Mouse (Mus musculus): Measurements from ENCODE around the gene Pigk. TPM values are rescaled to one million over a fixed set of nuclear protein-coding genes. Genes with fewer than 3 reads are reported as not detected.

The Pigk gene
- polyA plus RNA-seq, 1 experiment from 2014 or later, result 44.3 TPM

DNA sequence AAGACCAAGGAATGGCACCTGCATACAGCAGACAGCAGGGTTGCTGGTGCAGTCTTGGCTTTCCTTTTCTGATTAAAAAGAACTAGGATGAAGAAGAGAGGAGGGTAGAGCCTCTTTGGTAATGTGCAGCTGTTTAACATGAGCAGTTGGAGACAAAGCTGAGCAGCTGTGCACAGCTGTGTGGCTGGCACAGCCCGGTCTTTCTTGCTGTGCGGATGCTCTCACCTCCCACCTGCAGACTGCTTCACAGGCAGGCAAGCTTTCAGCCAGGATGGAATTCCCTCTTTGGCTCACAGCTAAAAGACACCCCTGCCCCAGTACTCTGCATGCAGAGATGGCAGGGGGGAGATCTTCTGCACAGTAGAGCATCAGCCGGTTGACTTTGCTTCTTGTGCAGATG, 230.9 kb downstream of the Pigk start:
- no peaks in the 10 kb centered on the region; a peak in 1 of 4 replicates for H3K4me1 ChIP-seq (ENCODE audit: control insufficient read depth in 2 of 2, insufficient read depth in 2 of 2, low read length in 2 of 2)
- H3K9me3 ChIP-seq (ENCODE audit: control insufficient read depth, low read length), result no peaks in the 10 kb centered on the region
- 76% methylated on average over 3 of the region's 3 CpGs for WGBS
- H3K9ac ChIP-seq (ENCODE audit: low read length), result no peak overlapping the region
- no peak overlapping the region for H3K4me3 ChIP-seq (ENCODE audit: control insufficient read depth in 1 of 2, insufficient read depth in 1 of 2, low read depth in 1 of 2, low read length in 2 of 2)
- H3K27ac ChIP-seq (replicated peaks in 1 of 2; ENCODE audit: control insufficient read depth in 1 of 2, insufficient read depth in 1 of 2, low read depth in 2 of 2, low read length in 2 of 2), result no peak overlapping the region
- no peaks in the 10 kb centered on the region for H3K36me3 ChIP-seq (ENCODE audit: control insufficient read depth, insufficient read depth, low read length)
- no peaks in the 10 kb centered on the region for H3K27me3 ChIP-seq (ENCODE audit: control insufficient read depth, insufficient read depth, low read length)
- H3K4me2 ChIP-seq (ENCODE audit: low read length), result no peak overlapping the region
- ATAC-seq (ENCODE audit: insufficient number of reproducible peaks, insufficient read depth, low FRiP score, low read depth), result no peak

DNA sequence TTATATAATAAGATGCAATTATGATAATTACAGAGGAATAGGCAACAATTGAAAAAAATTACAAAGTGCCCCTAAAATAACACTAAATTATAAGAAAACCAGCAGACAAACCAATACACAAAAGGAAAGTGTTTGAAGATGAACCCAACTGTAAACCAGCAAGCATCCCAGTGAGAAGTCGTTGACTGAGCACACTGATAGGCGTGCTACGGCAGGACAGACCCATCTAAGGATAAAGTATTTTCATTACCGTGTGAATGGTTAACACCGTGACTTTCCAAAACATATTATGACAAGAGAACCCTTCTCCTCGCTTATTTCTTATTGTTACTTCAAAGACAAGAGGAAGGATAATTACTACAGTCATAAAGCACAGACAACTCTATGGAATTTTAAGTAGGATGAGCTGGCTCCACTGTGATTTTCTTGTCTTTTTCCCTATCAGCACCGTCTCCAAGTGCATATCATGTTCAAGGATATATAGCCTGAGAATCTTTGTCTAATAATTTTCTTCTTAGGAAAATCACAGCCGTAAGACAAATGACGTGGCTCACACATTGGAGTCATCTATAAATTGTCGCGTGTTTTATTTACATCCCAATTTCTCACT, 233.2 kb downstream of the Pigk start:
- ATAC-seq (ENCODE audit: insufficient number of reproducible peaks, insufficient read depth, low FRiP score, low read depth), result no peak
- no peak overlapping the region for H3K4me3 ChIP-seq (ENCODE audit: control insufficient read depth in 1 of 2, insufficient read depth in 1 of 2, low read depth in 1 of 2, low read length in 2 of 2)
- WGBS, result 86% methylated on average over 11 of the region's 11 CpGs
- H3K36me3 ChIP-seq (ENCODE audit: control insufficient read depth, insufficient read depth, low read length), result no peaks in the 10 kb centered on the region
- H3K27me3 ChIP-seq (ENCODE audit: control insufficient read depth, insufficient read depth, low read length), result no peaks in the 10 kb centered on the region
- H3K4me1 ChIP-seq (ENCODE audit: control insufficient read depth in 2 of 2, insufficient read depth in 2 of 2, low read length in 2 of 2), result no peaks in the 10 kb centered on the region; a peak in 1 of 4 replicates
- H3K9me3 ChIP-seq (ENCODE audit: control insufficient read depth, low read length), result peaks cover 3% of the 10 kb centered on the region; the same call in 1 of the 2 replicates
- no peak overlapping the region for H3K9ac ChIP-seq (ENCODE audit: low read length)
- H3K4me2 ChIP-seq (ENCODE audit: low read length), result no peak overlapping the region
- H3K27ac ChIP-seq (replicated peaks in 1 of 2; ENCODE audit: control insufficient read depth in 1 of 2, insufficient read depth in 1 of 2, low read depth in 2 of 2, low read length in 2 of 2), result no peak overlapping the region

DNA sequence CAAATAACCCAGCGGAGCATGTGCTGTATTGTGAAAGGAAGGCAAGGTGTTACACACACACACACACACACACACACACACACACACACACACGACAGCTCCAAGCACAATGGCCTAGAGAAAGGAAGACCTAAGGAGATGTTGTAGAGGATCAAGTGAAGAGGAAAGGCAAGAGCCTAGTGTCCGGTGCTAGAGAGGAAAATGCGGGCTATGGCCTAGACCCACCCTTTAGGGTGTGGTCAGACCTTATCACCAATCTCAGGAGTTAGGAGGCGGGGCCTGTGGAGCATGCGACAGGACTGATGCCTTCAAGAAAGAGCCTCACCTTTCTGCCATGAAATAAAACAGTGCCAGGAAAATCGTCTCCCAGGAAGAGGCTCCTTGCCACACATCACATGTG, 234.7 kb downstream of the Pigk start:
- Histone ChIP-seq H3K9me3 (ENCODE audit: control insufficient read depth, low read length) (peaks cover 3% of the 10 kb centered on the region; the same call in 1 of the 2 replicates), H3K9ac (ENCODE audit: low read length) (no peak overlapping the region), H3K4me1 (ENCODE audit: control insufficient read depth in 2 of 2, insufficient read depth in 2 of 2, low read length in 2 of 2) (no peaks in the 10 kb centered on the region), H3K27me3 (ENCODE audit: control insufficient read depth, insufficient read depth, low read length) (no peaks in the 10 kb centered on the region), H3K27ac (replicated peaks in 1 of 2; ENCODE audit: control insufficient read depth in 1 of 2, insufficient read depth in 1 of 2, low read depth in 2 of 2, low read length in 2 of 2) (no peak overlapping the region), H3K4me2 (ENCODE audit: low read length) (no peak overlapping the region), H3K4me3 (ENCODE audit: control insufficient read depth in 1 of 2, insufficient read depth in 1 of 2, low read depth in 1 of 2, low read length in 2 of 2) (no peak overlapping the region), H3K36me3 (ENCODE audit: control insufficient read depth, insufficient read depth, low read length) (no peaks in the 10 kb centered on the region)
- WGBS, result 82% methylated on average over 7 of the region's 7 CpGs
- ATAC-seq (ENCODE audit: insufficient number of reproducible peaks, insufficient read depth, low FRiP score, low read depth), result no peak

DNA sequence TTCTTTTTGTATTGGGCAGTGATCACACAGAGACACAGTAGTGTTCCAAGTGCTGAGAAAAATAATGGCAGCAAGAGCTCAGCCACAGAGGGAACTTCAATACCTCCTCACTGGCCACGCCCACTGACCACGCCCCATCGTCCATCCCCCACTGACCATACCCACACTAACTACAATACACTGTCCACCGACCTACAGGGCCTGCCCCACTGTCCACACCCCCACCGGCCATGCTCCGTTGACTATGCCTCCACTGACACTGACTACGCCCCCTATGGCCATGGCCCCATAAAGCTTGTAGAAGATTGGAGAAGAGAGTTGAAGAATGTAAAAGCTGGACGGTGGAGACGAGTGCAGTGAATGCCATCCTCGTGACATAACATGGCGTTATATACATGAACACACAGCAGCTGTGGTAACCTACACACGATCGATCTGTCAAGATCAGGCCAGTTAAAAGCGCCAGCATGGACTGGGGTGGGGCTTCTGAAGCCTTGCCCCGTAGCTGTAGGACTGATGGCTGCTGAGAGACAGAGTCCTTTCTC, 235.4 kb downstream of the Pigk start:
- Histone ChIP-seq H3K36me3 (ENCODE audit: control insufficient read depth, insufficient read depth, low read length) (no peaks in the 10 kb centered on the region), H3K9me3 (ENCODE audit: control insufficient read depth, low read length) (peaks cover 3% of the 10 kb centered on the region; the same call in 1 of the 2 replicates), H3K4me2 (ENCODE audit: low read length) (no peak overlapping the region), H3K27me3 (ENCODE audit: control insufficient read depth, insufficient read depth, low read length) (no peaks in the 10 kb centered on the region), H3K4me1 (ENCODE audit: control insufficient read depth in 2 of 2, insufficient read depth in 2 of 2, low read length in 2 of 2) (no peaks in the 10 kb centered on the region), H3K4me3 (ENCODE audit: control insufficient read depth in 1 of 2, insufficient read depth in 1 of 2, low read depth in 1 of 2, low read length in 2 of 2) (no peak overlapping the region), H3K9ac (ENCODE audit: low read length) (no peak overlapping the region), H3K27ac (replicated peaks in 1 of 2; ENCODE audit: control insufficient read depth in 1 of 2, insufficient read depth in 1 of 2, low read depth in 2 of 2, low read length in 2 of 2) (no peak overlapping the region)
- ATAC-seq (ENCODE audit: insufficient number of reproducible peaks, insufficient read depth, low FRiP score, low read depth), result no peak
- 91% methylated on average over 15 of the region's 15 CpGs for WGBS

DNA sequence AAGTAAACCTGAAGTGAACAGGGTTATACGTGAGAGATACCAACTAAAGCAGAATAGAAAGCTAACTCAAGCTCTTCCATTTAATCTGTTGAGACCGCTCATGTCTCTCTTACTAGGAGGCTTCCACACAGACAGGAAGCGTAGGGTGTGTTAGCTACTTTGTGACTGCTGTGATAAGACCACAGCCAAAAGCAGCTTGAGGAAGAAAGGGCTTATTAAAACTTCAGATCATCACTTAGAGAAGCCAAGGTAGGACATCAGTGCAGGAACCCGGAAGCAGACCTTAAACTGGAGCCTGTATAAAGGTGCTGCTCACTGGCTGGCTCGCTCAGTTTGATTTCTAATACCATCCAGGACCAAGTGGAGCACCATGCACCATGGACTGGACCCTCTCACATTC, 236.4 kb downstream of the Pigk start:
- Histone ChIP-seq H3K9me3 (ENCODE audit: control insufficient read depth, low read length) (peaks cover 3% of the 10 kb centered on the region; the same call in 1 of the 2 replicates), H3K9ac (ENCODE audit: low read length) (no peak overlapping the region), H3K4me2 (ENCODE audit: low read length) (no peak overlapping the region), H3K27me3 (ENCODE audit: control insufficient read depth, insufficient read depth, low read length) (no peaks in the 10 kb centered on the region), H3K4me1 (ENCODE audit: control insufficient read depth in 2 of 2, insufficient read depth in 2 of 2, low read length in 2 of 2) (no peaks in the 10 kb centered on the region), H3K27ac (replicated peaks in 1 of 2; ENCODE audit: control insufficient read depth in 1 of 2, insufficient read depth in 1 of 2, low read depth in 2 of 2, low read length in 2 of 2) (no peak overlapping the region), H3K4me3 (ENCODE audit: control insufficient read depth in 1 of 2, insufficient read depth in 1 of 2, low read depth in 1 of 2, low read length in 2 of 2) (no peak overlapping the region), H3K36me3 (ENCODE audit: control insufficient read depth, insufficient read depth, low read length) (no peaks in the 10 kb centered on the region)
- no peak for ATAC-seq (ENCODE audit: insufficient number of reproducible peaks, insufficient read depth, low FRiP score, low read depth)
- 73% methylated on average over 5 of the region's 5 CpGs for WGBS

DNA sequence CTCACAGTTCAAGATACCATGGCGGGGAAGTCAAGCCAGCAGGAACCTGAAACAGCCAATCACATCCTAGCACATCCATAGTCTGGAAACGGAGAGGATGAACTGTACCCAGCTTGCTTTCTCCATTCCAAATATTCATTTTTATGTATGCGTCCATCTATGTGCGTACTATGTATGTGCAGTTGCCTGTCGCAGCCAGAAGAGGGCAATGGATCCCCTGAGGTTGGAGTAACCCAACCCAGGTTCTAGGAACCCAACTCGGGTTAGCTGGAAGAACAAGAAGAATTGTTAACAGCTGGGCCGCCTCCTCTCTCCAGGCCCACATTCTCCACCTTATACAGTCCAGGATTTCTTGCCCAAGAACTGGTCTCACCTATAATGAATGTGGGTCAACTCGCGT, 237.0 kb downstream of the Pigk start:
- no peak overlapping the region for H3K27ac ChIP-seq (replicated peaks in 1 of 2; ENCODE audit: control insufficient read depth in 1 of 2, insufficient read depth in 1 of 2, low read depth in 2 of 2, low read length in 2 of 2)
- 88% methylated on average over 9 of the region's 9 CpGs for WGBS
- no peak overlapping the region for H3K9ac ChIP-seq (ENCODE audit: low read length)
- no peak overlapping the region for H3K4me2 ChIP-seq (ENCODE audit: low read length)
- H3K4me3 ChIP-seq (ENCODE audit: control insufficient read depth in 1 of 2, insufficient read depth in 1 of 2, low read depth in 1 of 2, low read length in 2 of 2), result no peak overlapping the region
- no peaks in the 10 kb centered on the region for H3K4me1 ChIP-seq (ENCODE audit: control insufficient read depth in 2 of 2, insufficient read depth in 2 of 2, low read length in 2 of 2)
- no peak for ATAC-seq (ENCODE audit: insufficient number of reproducible peaks, insufficient read depth, low FRiP score, low read depth)
- H3K36me3 ChIP-seq (ENCODE audit: control insufficient read depth, insufficient read depth, low read length), result no peaks in the 10 kb centered on the region
- H3K9me3 ChIP-seq (ENCODE audit: control insufficient read depth, low read length), result peaks cover 3% of the 10 kb centered on the region; the same call in 1 of the 2 replicates
- H3K27me3 ChIP-seq (ENCODE audit: control insufficient read depth, insufficient read depth, low read length), result no peaks in the 10 kb centered on the region

DNA sequence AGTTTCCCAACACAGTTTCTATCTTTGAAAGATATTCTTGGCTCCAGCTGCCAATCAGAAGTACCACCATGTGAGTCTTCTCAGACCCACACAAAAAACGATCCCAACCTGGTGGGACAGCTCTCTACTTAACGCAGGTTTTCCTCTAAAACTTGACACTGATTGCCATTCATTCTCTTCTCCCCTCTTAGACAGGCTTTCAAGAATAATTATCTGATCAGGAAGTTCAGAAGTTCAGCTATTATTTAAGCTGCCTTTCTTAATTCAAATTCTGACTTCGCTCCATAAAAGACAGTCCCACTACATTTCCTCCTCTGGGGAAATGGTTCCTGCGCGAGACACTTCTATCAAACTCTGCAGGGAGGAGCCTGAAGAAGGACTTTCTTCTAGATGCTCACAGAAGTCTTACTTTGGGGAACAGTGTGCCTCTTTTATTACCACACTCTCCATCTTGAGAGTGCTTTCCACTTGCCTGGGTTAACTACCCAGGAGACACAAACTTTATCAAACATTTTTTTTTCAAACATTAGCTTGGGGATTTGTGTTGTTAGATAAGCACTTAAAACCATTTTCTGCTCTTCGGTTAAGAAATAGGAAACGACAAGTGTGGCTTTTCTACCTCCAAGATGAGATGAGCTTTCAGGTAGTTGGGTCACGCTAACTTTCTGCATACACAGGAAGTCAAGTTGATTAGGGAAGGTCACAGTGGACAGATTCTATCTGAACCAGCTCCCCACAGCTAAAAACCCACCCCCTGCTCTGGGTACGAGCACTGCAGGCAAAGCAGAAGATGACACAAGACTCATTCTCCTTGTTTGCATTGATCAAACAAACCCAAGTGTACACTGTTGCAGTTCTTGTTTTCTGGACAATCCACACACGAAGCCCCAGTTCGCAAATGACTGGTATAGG, 238.0 kb downstream of the Pigk start:
- Histone ChIP-seq H3K9me3 (ENCODE audit: control insufficient read depth, low read length) (peaks cover 3% of the 10 kb centered on the region; the same call in 1 of the 2 replicates), H3K27me3 (ENCODE audit: control insufficient read depth, insufficient read depth, low read length) (no peaks in the 10 kb centered on the region)
- 65% methylated on average over 11 of the region's 11 CpGs for WGBS

More for the DNA sequence above, 238.0 kb downstream of the Pigk start:
- Histone ChIP-seq H3K4me2 (ENCODE audit: low read length) (no peak overlapping the region), H3K27ac (replicated peaks in 1 of 2; ENCODE audit: control insufficient read depth in 1 of 2, insufficient read depth in 1 of 2, low read depth in 2 of 2, low read length in 2 of 2) (no peak overlapping the region), H3K36me3 (ENCODE audit: control insufficient read depth, insufficient read depth, low read length) (no peaks in the 10 kb centered on the region), H3K4me1 (ENCODE audit: control insufficient read depth in 2 of 2, insufficient read depth in 2 of 2, low read length in 2 of 2) (no peaks in the 10 kb centered on the region), H3K9ac (ENCODE audit: low read length) (no peak overlapping the region), H3K4me3 (ENCODE audit: control insufficient read depth in 1 of 2, insufficient read depth in 1 of 2, low read depth in 1 of 2, low read length in 2 of 2) (no peak overlapping the region)
- no peak for ATAC-seq (ENCODE audit: insufficient number of reproducible peaks, insufficient read depth, low FRiP score, low read depth)
